Mouse (Mus musculus) MEL (cell line): Measurements from ENCODE around the gene Ggcx. TPM values are rescaled to one million over a fixed set of nuclear protein-coding genes. Genes with fewer than 3 reads are reported as not detected.

ENCODE experiments used
- DNase-seq: peaks from one replicate; pipeline ENCODE4 v3.0.0; 2011; ENCODE audit warnings: low read depth, low spot score
- H3K27ac ChIP-seq: 2 replicates; pipeline ENCODE4 v1.5.1; 2012; ENCODE audit warnings: low read depth, mild to moderate bottlenecking, control low read depth, low read length, moderate library complexity; ENCODE audit not compliant: control insufficient read depth
- H3K27me3 ChIP-seq, 2 experiments: fragments of 150-350 bp in 1 of 2; sonication (generic) in 1 of 2; 2 replicates each; pipeline ENCODE4 v1.6.1; 2012; ENCODE audit warnings: low read length in 2 of 2, mild to moderate bottlenecking in 2 of 2, improper control_type of control experiment in 1 of 2, moderate library complexity in 1 of 2; ENCODE audit not compliant: insufficient read depth in 2 of 2, control insufficient read depth in 1 of 2
- H3K36me3 ChIP-seq, 2 experiments: 2 replicates each; pipeline ENCODE4 v1.6.1; 2012 to 2014; ENCODE audit warnings: low read length in 2 of 2, improper control_type of control experiment in 1 of 2, inconsistent platforms in 1 of 2, mild to moderate bottlenecking in 1 of 2; ENCODE audit not compliant: insufficient read depth in 2 of 2, control insufficient read depth in 1 of 2
- H3K4me1 ChIP-seq, 2 experiments: fragments of 150-350 bp in 1 of 2; sonication (generic) in 1 of 2; 2 replicates each; pipeline ENCODE4 v1.6.1; 2012; ENCODE audit warnings: low read length in 2 of 2, improper control_type of control experiment in 1 of 2, mild to moderate bottlenecking in 1 of 2; ENCODE audit not compliant: insufficient read depth in 2 of 2, control insufficient read depth in 1 of 2
- H3K4me3 ChIP-seq, 2 experiments: fragments of 150-350 bp in 1 of 2; sonication (generic) in 1 of 2; 2 replicates each; pipeline ENCODE4 v1.5.1; 2012; ENCODE audit warnings: low read depth in 2 of 2, low read length in 2 of 2, mild to moderate bottlenecking in 2 of 2, moderate library complexity in 2 of 2, control low read depth in 1 of 2, improper control_type of control experiment in 1 of 2; ENCODE audit not compliant: control insufficient read depth in 1 of 2, insufficient read depth in 1 of 2
- H3K79me2 ChIP-seq: 2 replicates; pipeline ENCODE4 v1.6.1; 2012; ENCODE audit warnings: mild to moderate bottlenecking, low read length, moderate library complexity; ENCODE audit not compliant: control insufficient read depth, poor library complexity, insufficient read depth
- H3K9ac ChIP-seq: 2 replicates; pipeline ENCODE4 v1.6.1; 2012; ENCODE audit warnings: low read depth, mild to moderate bottlenecking, control low read depth, low read length, moderate library complexity; ENCODE audit not compliant: control insufficient read depth, poor library complexity, severe bottlenecking
- H3K9me3 ChIP-seq: fragments of 150-350 bp; sonication (generic); replicated peaks from 2 replicates; pipeline ENCODE4 v1.6.1; 2012; ENCODE audit warnings: mild to moderate bottlenecking, low read length, improper control_type of control experiment, moderate library complexity; ENCODE audit not compliant: insufficient read depth
- CTCF ChIP-seq, 3 experiments: IDR thresholded peaks in 2 of 3; conservative IDR thresholded peaks in 1 of 3; 2 replicates each; pipeline ENCODE4 v1.5.1; 2011 to 2012; ENCODE audit warnings: low read length in 3 of 3, low read depth in 2 of 3, mild to moderate bottlenecking in 2 of 3, improper control_type of control experiment in 1 of 3, inconsistent platforms in 1 of 3, mixed read lengths in 1 of 3, moderate library complexity in 1 of 3; ENCODE audit not compliant: control insufficient read depth in 1 of 3, insufficient read depth in 1 of 3, poor library complexity in 1 of 3, severe bottlenecking in 1 of 3
- EP300 ChIP-seq, 2 experiments: IDR thresholded peaks; 2 replicates each; pipeline ENCODE4 v1.6.1; 2011; ENCODE audit warnings: improper control_type of control experiment in 2 of 2, low read length in 2 of 2, low read depth in 1 of 2, mild to moderate bottlenecking in 1 of 2
- GATA1 ChIP-seq: IDR thresholded peaks from 2 replicates; pipeline ENCODE4 v1.6.1; 2011; ENCODE audit warnings: low read depth, low read length, improper control_type of control experiment
- KAT2A ChIP-seq: conservative IDR thresholded peaks from 2 replicates; pipeline ENCODE4 v1.6.1; 2012; ENCODE audit warnings: low read depth, low read length, improper control_type of control experiment, inconsistent platforms
- MAX ChIP-seq: IDR thresholded peaks from 2 replicates; pipeline ENCODE4 v1.6.1; 2011; ENCODE audit warnings: low read length, improper control_type of control experiment
- MAZ ChIP-seq: IDR thresholded peaks from 2 replicates; pipeline ENCODE4 v1.6.1; 2012; ENCODE audit warnings: low read depth, mild to moderate bottlenecking, inconsistent platforms, low read length, improper control_type of control experiment
- MEF2A ChIP-seq: IDR thresholded peaks from 2 replicates; pipeline ENCODE4 v1.6.1; 2014; ENCODE audit warnings: low read depth, mild to moderate bottlenecking, inconsistent platforms, low read length, improper control_type of control experiment; ENCODE audit not compliant: poor library complexity, insufficient replicate concordance, severe bottlenecking; ENCODE audit errors: extremely low read depth
- MXI1 ChIP-seq: IDR thresholded peaks from 2 replicates; pipeline ENCODE4 v1.6.1; 2011; ENCODE audit warnings: mild to moderate bottlenecking, low read depth, low read length, improper control_type of control experiment
- NRF1 ChIP-seq: IDR thresholded peaks from 2 replicates; pipeline ENCODE4 v1.6.1; 2014; ENCODE audit warnings: low read depth, mild to moderate bottlenecking, inconsistent platforms, low read length, improper control_type of control experiment, moderate library complexity; ENCODE audit not compliant: poor library complexity, insufficient read depth, severe bottlenecking
- RAD21 ChIP-seq: IDR thresholded peaks from 2 replicates; pipeline ENCODE4 v1.6.1; 2011; ENCODE audit warnings: mild to moderate bottlenecking, low read depth, low read length, improper control_type of control experiment
- SIN3A ChIP-seq: IDR thresholded peaks from 2 replicates; pipeline ENCODE4 v1.6.1; 2012; ENCODE audit warnings: low read length, improper control_type of control experiment, inconsistent platforms
- TAL1 ChIP-seq: IDR thresholded peaks from 2 replicates; pipeline ENCODE4 v1.6.1; 2012; ENCODE audit warnings: mild to moderate bottlenecking, inconsistent platforms, low read length, moderate library complexity, mixed read lengths
- TBP ChIP-seq: IDR thresholded peaks from 2 replicates; pipeline ENCODE4 v1.8.0; 2011; ENCODE audit warnings: low read depth, low read length, improper control_type of control experiment
- TCF12 ChIP-seq: IDR thresholded peaks from 2 replicates; pipeline ENCODE4 v1.6.1; 2014; ENCODE audit warnings: low read depth, mild to moderate bottlenecking, inconsistent platforms, low read length, improper control_type of control experiment, moderate library complexity
- ZC3H11A ChIP-seq: IDR thresholded peaks from 2 replicates; pipeline ENCODE4 v1.6.1; 2012; ENCODE audit warnings: low read depth, mild to moderate bottlenecking, inconsistent platforms, low read length, improper control_type of control experiment
- ZNF384 ChIP-seq: IDR thresholded peaks from 2 replicates; pipeline ENCODE4 v1.6.1; 2012; ENCODE audit warnings: low read depth, mild to moderate bottlenecking, inconsistent platforms, low read length, improper control_type of control experiment
- polyA plus RNA-seq, 2 experiments: library from polyadenylated mRNA; stranded (reverse) in 1 of 2; unstranded in 1 of 2; fragments of >175 nt in 1 of 2; fragments of >200 nt in 1 of 2; gene quantifications; 2 replicates each; pipeline versions ENCODE4 v1.2.1 to v1.2.4; 2012; ENCODE audit warnings: low replicate concordance in 2 of 2, low read depth in 1 of 2; ENCODE audit not compliant: insufficient read length in 2 of 2, insufficient read depth in 1 of 2, missing spikeins in 1 of 2
- total RNA-seq: library from RNA; depleted of rRNA; stranded (reverse); fragments of 300-350 nt; gene quantifications from 2 replicates; pipeline ENCODE4 v1.2.3, GENCODE M21; 2012

The Ggcx gene
- total and polyA plus RNA-seq, 3 experiments = 5.2 to 5.4 TPM; not detected in 1

GRCm38 (mm10) chr6:72452329-72452728, 38.2 kb downstream of the Ggcx start:
- Histone ChIP-seq H3K27ac (no peak overlapping the region), H3K4me1 (peaks cover 19 to 23% of the 10 kb centered on the region in 2 experiments), H3K36me3 (peaks cover 0 to 21% of the 10 kb centered on the region in 2 experiments; a peak in 2 of 4 replicates), H3K9ac (no peak overlapping the region), H3K27me3 (no peaks in the 10 kb centered on the region), H3K4me3 (no peak overlapping the region), H3K79me2 (no peaks in the 10 kb centered on the region), H3K9me3 (no peaks in the 10 kb centered on the region)
- TF ChIP-seq ZNF384 = no peak
- no peak for DNase-seq

- H3K9ac ChIP-seq = no peak overlapping the region
- H3K27ac ChIP-seq = no peak overlapping the region
- H3K36me3 ChIP-seq = peaks cover 0 to 17% of the 10 kb centered on the region in 2 experiments; a peak in 2 of 4 replicates
- no peaks in the 10 kb centered on the region for H3K79me2 ChIP-seq
- no peaks in the 10 kb centered on the region for H3K9me3 ChIP-seq
- TF ChIP-seq TAL1 = no peak
- TF ChIP-seq MAZ = no peak
- no peak for TF ChIP-seq MXI1
- no peaks in the 10 kb centered on the region for H3K27me3 ChIP-seq
- peaks cover 19 to 24% of the 10 kb centered on the region in 2 experiments for H3K4me1 ChIP-seq
- H3K4me3 ChIP-seq = no peak overlapping the region
- no peak for DNase-seq
Measured at GRCm38 (mm10) chr6:72453578-72453977, 39.5 kb downstream of the Ggcx start.

GRCm38 (mm10) chr6:72454072-72454746, 40.1 kb downstream of the Ggcx start:
- no peak overlapping the region for H3K9ac ChIP-seq
- no peak for TF ChIP-seq NRF1
- no peak for TF ChIP-seq MXI1
- peak; percentile 34; the same call in 1 of the 2 replicates for TF ChIP-seq TCF12
- TF ChIP-seq ZNF384 = no peak
- TF ChIP-seq GATA1 = peak; percentile 32; the same call in 1 of the 2 replicates
- no peak for TF ChIP-seq TBP
- no peak for TF ChIP-seq MAX
- TF ChIP-seq KAT2A = no peak
- TF ChIP-seq EP300 (IDR thresholded peaks at IDR 0.05; ENCODE audit: low read depth in 1 of 2, low read length in 2 of 2) = peak in 1 of 2 experiments; percentile 28; a peak in 1 of 4 replicates
- TF ChIP-seq MEF2A = no peak
- TF ChIP-seq RAD21 = no peak
- TF ChIP-seq ZC3H11A = no peak
- no peak for TF ChIP-seq CTCF (IDR thresholded peaks at IDR 0.05 in 2 of 3, conservative IDR thresholded peaks at IDR 0.05 in 1 of 3; ENCODE audit: control insufficient read depth in 1 of 3, insufficient read depth in 1 of 3, low read depth in 2 of 3, low read length in 3 of 3, poor library complexity in 1 of 3, severe bottlenecking in 1 of 3)
- TF ChIP-seq SIN3A = no peak
- TF ChIP-seq TAL1 = peak; percentile 29; the same call in 1 of the 2 replicates

More at GRCm38 (mm10) chr6:72454072-72454746, 40.1 kb downstream of the Ggcx start:
- Histone ChIP-seq H3K36me3 (peaks cover 0 to 23% of the 10 kb centered on the region in 2 experiments; a peak in 2 of 4 replicates), H3K27me3 (no peaks in the 10 kb centered on the region), H3K79me2 (no peaks in the 10 kb centered on the region), H3K27ac (no peak overlapping the region), H3K4me3 (no peak overlapping the region), H3K9me3 (no peaks in the 10 kb centered on the region), H3K4me1 (peaks cover 19 to 30% of the 10 kb centered on the region in 2 experiments)
- DNase-seq = no peak
